Mouse (Mus musculus) olfactory bulb, adult 2 months (tissue): ENCODE data around the gene Gm10337.

Experiments
- CTCF ChIP-seq: fragments of 200-500 bp; IDR thresholded peaks from 2 replicates; pipeline ENCODE4 v1.5.1; 2012; ENCODE audit warnings: low read depth, mild to moderate bottlenecking, low read length, moderate library complexity; ENCODE audit not compliant: insufficient read depth
- POLR2A ChIP-seq: fragments of 200-500 bp; IDR thresholded peaks from 2 replicates; pipeline ENCODE4 v1.6.1; 2012; ENCODE audit warnings: mild to moderate bottlenecking, low read depth, low read length, moderate library complexity; ENCODE audit not compliant: insufficient read depth

- TF ChIP-seq CTCF = no peak
- no peak for TF ChIP-seq POLR2A
Observed at GRCm38 (mm10) chr15:102546246-102546645, 42.7 kb downstream of the Gm10337 start.
